Mouse (Mus musculus): ENCODE results near the gene Zmym5.
"Not testable (repeated sequence)": the region's sequence is repeated elsewhere in the genome, so short reads cannot be mapped to it uniquely, and the experiment has no call there.

The Zmym5 gene

GRCm38 (mm10) chr14:56777360-56778136 lies 34.0 kb downstream of the Zmym5 start:
- DNase-seq (ENCODE audit: inconsistent age in 2 of 2, low spot score in 1 of 2), result peak; percentile 82 to 94

- peak; percentile 17 to 40 for DNase-seq (ENCODE audit: inconsistent age in 2 of 2, low spot score in 1 of 2)
Measured at GRCm38 (mm10) chr14:56776571-56777238, 34.8 kb downstream of the Zmym5 start.

DNA sequence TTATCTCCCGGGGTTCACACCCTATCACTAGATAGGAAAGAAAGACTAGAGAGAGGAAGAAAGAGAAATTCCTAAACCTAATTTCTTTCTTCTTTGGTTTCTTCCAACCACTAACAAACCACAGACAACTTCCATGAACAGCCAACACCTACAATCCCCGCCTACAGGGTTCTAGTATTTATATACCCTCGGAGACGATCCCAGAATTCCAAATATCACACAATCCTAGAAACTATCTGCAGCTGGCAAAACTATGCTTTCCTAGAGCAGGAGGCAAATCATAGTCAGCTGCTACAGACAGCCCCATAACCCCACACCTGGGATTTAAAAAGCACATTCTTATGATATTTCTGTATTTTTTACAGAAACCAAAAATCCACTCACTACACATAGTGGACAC lies 36.1 kb downstream of the Zmym5 start:
- DNase-seq (ENCODE audit: inconsistent age in 2 of 2, low spot score in 1 of 2), result no peak

GRCm38 (mm10) chr14:56766438-56766837 lies 45.1 kb downstream of the Zmym5 start:
- DNase-seq (ENCODE audit: inconsistent age in 2 of 2, low spot score in 1 of 2), result not testable (repeated sequence)

GRCm38 (mm10) chr14:56765117-56765516 lies 46.4 kb downstream of the Zmym5 start:
- not testable (repeated sequence) for DNase-seq (ENCODE audit: inconsistent age in 2 of 2, low spot score in 1 of 2)

DNA sequence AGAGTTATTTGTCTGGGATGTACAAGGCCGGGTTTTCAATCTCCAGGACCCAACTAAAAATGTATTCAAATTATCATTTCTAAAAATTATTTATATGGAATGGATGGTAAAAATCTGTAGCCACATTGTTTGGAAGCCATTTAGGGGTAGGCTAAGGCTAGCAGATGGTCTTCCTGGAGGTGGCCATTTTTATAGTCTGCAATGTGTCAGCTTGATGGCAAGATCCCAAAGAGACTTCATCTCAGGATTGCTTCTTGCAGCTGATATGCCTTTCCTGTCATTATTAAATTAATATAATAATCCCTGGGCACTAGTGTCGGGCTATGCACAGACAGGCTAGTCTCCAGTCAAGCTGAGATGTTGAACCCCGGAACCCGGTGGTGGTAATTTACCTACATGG lies 60.2 kb downstream of the Zmym5 start:
- no peak for DNase-seq (ENCODE audit: inconsistent age in 2 of 2, low spot score in 1 of 2)

Data from adrenal gland, adult (tissue).